In genomic region chr3:54357561-54357960, GRCm38 (mm10) we compare ENCODE assay signal across 11 mouse cellular contexts. TPM values are rescaled to one million over a fixed set of nuclear protein-coding genes. Genes with fewer than 3 reads are reported as not detected.
DNase-seq lines count a peak whose midpoint lies in the region; ATAC-seq lines count a peak whose summit lies in the region.
"Had no signal": no experiment of that assay in that cellular context is flagged by ENCODE, and none has a peak within 500 bp of the region (broad histone marks: within the 10 kb centered on the region; RNA-seq: fewer than 3 reads in every experiment).

No protein-coding gene starts in this region.

- no peaks in the 10 kb centered on the region for H3K9me3 ChIP-seq in embryonic facial prominence, embryonic 10.5 days
- no peaks in the 10 kb centered on the region for H3K9me3 ChIP-seq in neural tube, embryonic 14.5 days (ENCODE audit: control insufficient read depth, low read length)
- H3K9me3 ChIP-seq: liver, embryonic 13.5 days had no signal

- peak; percentile 81 for ATAC-seq in frontal cortex, adult (ENCODE audit: low TSS enrichment)
- 0 out of 2 replicates have a peak, but pooled peaks have one; percentile 54 for ATAC-seq in neural tube, embryonic 14.5 days (ENCODE audit: low read depth)

- DNase-seq in frontal cortex, postnatal 36 days (ENCODE audit: low spot score in 2 of 2): no peak
- DNase-seq in lung, postnatal 10 days: peak; percentile 6
- no peak for DNase-seq in lung, adult 18-20 months
- DNase-seq in embryonic facial prominence, embryonic 10.5 days (ENCODE audit: low spot score): peak; percentile 14
- DNase-seq in spleen, postnatal 36 days (ENCODE audit: low spot score in 2 of 2): no peak
- no peak for DNase-seq in spleen, postnatal 14 days (ENCODE audit: low spot score in 2 of 2)
- DNase-seq: cerebellum, postnatal 14 days; liver, embryonic 13.5 days had no signal

- peaks cover 28% of the 10 kb centered on the region for H3K4me1 ChIP-seq in embryonic facial prominence, embryonic 10.5 days
- 0 out of 2 replicates have a peak, but pooled peaks cover 7% of the 10 kb centered on the region for H3K4me1 ChIP-seq in neural tube, embryonic 14.5 days (ENCODE audit: control insufficient read depth, insufficient read depth, low read length)

- H3K36me3 ChIP-seq in embryonic facial prominence, embryonic 10.5 days (replicated peaks): no peaks in the 10 kb centered on the region
- H3K36me3 ChIP-seq in neural tube, embryonic 14.5 days (ENCODE audit: control insufficient read depth, insufficient read depth, low read length): no peaks in the 10 kb centered on the region
- H3K36me3 ChIP-seq: G1E; liver, embryonic 13.5 days had no signal

- H3K9ac ChIP-seq in neural tube, embryonic 14.5 days (replicated peaks; ENCODE audit: low read depth, low read length): no peak overlapping the region
- H3K9ac ChIP-seq: liver, embryonic 13.5 days had no signal

- H3K27ac ChIP-seq in embryonic facial prominence, embryonic 10.5 days (replicated peaks): 0 out of 2 replicates have a peak overlapping the region, but pooled peaks have one; percentile 15
- no peak overlapping the region for H3K27ac ChIP-seq in neural tube, embryonic 14.5 days (ENCODE audit: low read depth, low read length)
- H3K27ac ChIP-seq: liver, embryonic 13.5 days had no signal

- H3K4me2 ChIP-seq in neural tube, embryonic 14.5 days (ENCODE audit: low read depth, low read length): no peak overlapping the region
- H3K4me2 ChIP-seq: liver, embryonic 13.5 days had no signal

- H3K4me3 ChIP-seq in embryonic facial prominence, embryonic 10.5 days: no peak overlapping the region
- H3K4me3 ChIP-seq in neural tube, embryonic 14.5 days (ENCODE audit: low read depth, low read length): no peak overlapping the region
- H3K4me3 ChIP-seq: liver, embryonic 13.5 days had no signal

- no peaks in the 10 kb centered on the region for H3K27me3 ChIP-seq in embryonic facial prominence, embryonic 10.5 days (replicated peaks; ENCODE audit: low read depth, poor library complexity, severe bottlenecking)
- H3K27me3 ChIP-seq in neural tube, embryonic 14.5 days (ENCODE audit: control insufficient read depth, insufficient read depth, low read length): no peaks in the 10 kb centered on the region
- H3K27me3 ChIP-seq: liver, embryonic 13.5 days had no signal

- 70% methylated on average over 3 of the region's 3 CpGs for WGBS in embryonic facial prominence, embryonic 10.5 days
- WGBS in neural tube, embryonic 14.5 days: 62% methylated on average over 3 of the region's 3 CpGs

RNA-seq across cellular contexts. Expression of gene Postn, which starts 3.3 kb away (rescaled TPM):
- polyA plus RNA-seq in embryonic facial prominence, embryonic 10.5 days (2016; fragmentation: Nextera tagmentation; extraction: Ambion mirVana): 17.0 and 23.6 TPM in 2 replicates
- polyA plus RNA-seq in neural tube, embryonic 14.5 days (2014; fragmentation: Nextera tagmentation; extraction: Ambion mirVana): 5.2 and 78.5 TPM in 2 replicates
- polyA plus RNA-seq: G1E had no signal

Comparison
In these comparisons a context has a peak if more than half of its experiments do, and no peak if none do; other contexts are left out.
1. DNase-seq: peak in lung, postnatal 10 days (single experiment) and embryonic facial prominence, embryonic 10.5 days (single experiment); none in frontal cortex, postnatal 36 days (0 of 2), lung, adult 18-20 months (0 of 2), spleen, postnatal 36 days (0 of 2) and spleen, postnatal 14 days (0 of 2).